8 mouse cellular contexts compared by ENCODE assay signal in genomic region chr17:83903467-83903866, GRCm38 (mm10). TPM values are rescaled to one million over a fixed set of nuclear protein-coding genes. Genes with fewer than 3 reads are reported as not detected.
DNase-seq lines count a peak whose midpoint lies in the region; ATAC-seq and TF ChIP-seq lines count a peak whose summit lies in the region.

No protein-coding gene starts in this region.

- peaks cover 52% of the 10 kb centered on the region for H3K4me1 ChIP-seq in embryonic facial prominence, embryonic 10.5 days
- H3K4me1 ChIP-seq in kidney, embryonic 15.5 days: peaks cover 31% of the 10 kb centered on the region

- no peak overlapping the region for H3K4me2 ChIP-seq in kidney, embryonic 15.5 days
- H3K4me2 ChIP-seq in myocyte (ENCODE audit: low read depth): peak overlapping the region; percentile 20

- no peaks in the 10 kb centered on the region for H3K9me3 ChIP-seq in embryonic facial prominence, embryonic 10.5 days
- H3K9me3 ChIP-seq in kidney, embryonic 15.5 days (replicated peaks): no peaks in the 10 kb centered on the region

- H3K4me3 ChIP-seq in embryonic facial prominence, embryonic 10.5 days: no peak overlapping the region
- H3K4me3 ChIP-seq in kidney, embryonic 15.5 days (replicated peaks): no peak overlapping the region
- no peak overlapping the region for H3K4me3 ChIP-seq in myocyte

- TF ChIP-seq POLR2A in myocyte (IDR thresholded peaks at IDR 0.05; ENCODE audit: insufficient read length, low read depth): no peak

- WGBS in embryonic facial prominence, embryonic 10.5 days: 3% methylated on average over 7 of the region's 7 CpGs
- 4% methylated on average over 7 of the region's 7 CpGs for WGBS in kidney, embryonic 15.5 days

- 0 out of 2 replicates have a peak, but pooled peaks cover 3% of the 10 kb centered on the region for H3K27me3 ChIP-seq in embryonic facial prominence, embryonic 10.5 days (replicated peaks; ENCODE audit: low read depth, poor library complexity, severe bottlenecking)
- H3K27me3 ChIP-seq in kidney, embryonic 15.5 days: no peaks in the 10 kb centered on the region; the same call in 1 of the 2 replicates
- H3K27me3 ChIP-seq in myocyte (ENCODE audit: control insufficient read depth, insufficient read depth, insufficient read length): peaks cover 6% of the 10 kb centered on the region
- H3K27me3 ChIP-seq in splenic B cell, adult 2 months (ENCODE audit: control insufficient read depth, insufficient read depth, low read length, poor library complexity, severe bottlenecking): no peaks in the 10 kb centered on the region

- no peaks in the 10 kb centered on the region for H3K79me2 ChIP-seq in myocyte (ENCODE audit: control insufficient read depth, insufficient read depth)

- H3ac ChIP-seq in myocyte (ENCODE audit: control insufficient read depth, insufficient read length): no peak overlapping the region

- H3K27ac ChIP-seq in embryonic facial prominence, embryonic 10.5 days (replicated peaks): peak overlapping the region; percentile 73
- H3K27ac ChIP-seq in kidney, embryonic 15.5 days: peak overlapping the region; percentile 61

- H3K36me3 ChIP-seq in embryonic facial prominence, embryonic 10.5 days (replicated peaks): no peaks in the 10 kb centered on the region
- no peaks in the 10 kb centered on the region for H3K36me3 ChIP-seq in kidney, embryonic 15.5 days
- H3K36me3 ChIP-seq in myocyte (ENCODE audit: control insufficient read depth, insufficient read depth): no peaks in the 10 kb centered on the region
- no peaks in the 10 kb centered on the region for H3K36me3 ChIP-seq in splenic B cell, adult 2 months (ENCODE audit: control insufficient read depth, insufficient read depth, low read length, poor library complexity, severe bottlenecking)

- DNase-seq in A20 (ENCODE audit: low read depth, low spot score): peak; percentile 67
- DNase-seq in adrenal gland, postnatal 14 days: peak; percentile 81
- DNase-seq in embryonic facial prominence, embryonic 10.5 days (ENCODE audit: low spot score): peak; percentile 88
- peak; percentile 77 for DNase-seq in liver
- DNase-seq in splenic B cell, adult 2 months (ENCODE audit: low read depth, low spot score): peak; percentile 87

- peak; percentile 93 for ATAC-seq in granulocyte monocyte progenitor cell, adult 5-6 weeks (replicated peaks; ENCODE audit: poor library complexity, severe bottlenecking)
- peak; percentile 47 for ATAC-seq in kidney, embryonic 15.5 days (replicated peaks; ENCODE audit: low FRiP score)

- H3K9ac ChIP-seq in kidney, embryonic 15.5 days: no peak overlapping the region

TF ChIP-seq in myocyte, 11 proteins besides CTCF, POLR2A, EP300 and RAD21:
- TF ChIP-seq TCF12 (IDR thresholded peaks at IDR 0.05; ENCODE audit: insufficient read depth, poor library complexity, severe bottlenecking) (no peak), MYOD1 (IDR thresholded peaks at IDR 0.05; ENCODE audit: control insufficient read depth in 1 of 3, insufficient read length in 2 of 3, low read depth in 2 of 3) (no peak), MYOG (IDR thresholded peaks at IDR 0.05; ENCODE audit: control insufficient read depth in 1 of 3, insufficient read depth in 1 of 3, insufficient read length in 2 of 3, low read depth in 2 of 3) (no peak), REST (IDR thresholded peaks at IDR 0.05; ENCODE audit: insufficient read depth, insufficient read length) (no peak), SRF (IDR thresholded peaks at IDR 0.05; ENCODE audit: control insufficient read depth, insufficient read length, low read depth) (no peak), E2F4 (IDR thresholded peaks at IDR 0.05; ENCODE audit: insufficient read depth) (no peak), POLR2AphosphoS2 (IDR thresholded peaks at IDR 0.05; ENCODE audit: insufficient read length, low read depth) (no peak), USF1 (IDR thresholded peaks at IDR 0.05; ENCODE audit: low read depth) (no peak), TCF3 (IDR thresholded peaks at IDR 0.05; ENCODE audit: insufficient read length, low read depth) (no peak), MAX (IDR thresholded peaks at IDR 0.05; ENCODE audit: low read depth) (no peak), CEBPB (IDR thresholded peaks at IDR 0.05; ENCODE audit: insufficient read depth, poor library complexity, severe bottlenecking) (no peak)

RNA-seq across cellular contexts. Expression of gene Haao, which starts 55.7 kb away (rescaled TPM):
- total RNA-seq in adrenal gland, postnatal 14 days (2021): 6.8 and 27.0 TPM in 2 replicates
- not detected in 2 replicates for polyA plus RNA-seq in embryonic facial prominence, embryonic 10.5 days (2016; fragmentation: Nextera tagmentation; extraction: Ambion mirVana)
- total RNA-seq in granulocyte monocyte progenitor cell, adult 5-6 weeks (2014; fragmentation: Nextera tagmentation): 36.7 and 42.2 TPM in 2 replicates
- total RNA-seq in granulocyte monocyte progenitor cell, adult 5-6 weeks (2017): 17.0 and 26.2 TPM in 2 replicates
- polyA plus RNA-seq in kidney, embryonic 15.5 days (2015; fragmentation: Nextera tagmentation; extraction: Ambion mirVana): 1.8 and 2.3 TPM in 2 replicates
- polyA plus RNA-seq in myocyte (2012; fragmentation: generic; extraction: Trizol): not detected
